Mouse (Mus musculus) embryonic facial prominence, embryonic 15.5 days (tissue): ENCODE results near the gene Hoxd8. TPM values are rescaled to one million over a fixed set of nuclear protein-coding genes. Genes with fewer than 3 reads are reported as not detected.
A peak's percentile ranks its signal among the peaks of the same experiment; 100 is the strongest.

ENCODE experiments used
- ATAC-seq: fragments of 200-750 bp; cut with Nextera tagmentation; 2 replicates; pipeline ENCODE4 v1.8.0; 2017; ENCODE audit warnings: low read depth, moderate TSS enrichment; ENCODE audit not compliant: insufficient number of reproducible peaks, low FRiP score, low TSS enrichment
- H3K27ac ChIP-seq: fragments of 300-500 bp; sonication (generic); replicated peaks from 2 replicates; pipeline ENCODE4 v1.5.1; 2015; ENCODE audit warnings: mild to moderate bottlenecking, inconsistent platforms
- H3K27me3 ChIP-seq: fragments of 300-500 bp; sonication (generic); 2 replicates; pipeline ENCODE4 v1.6.1; 2015; ENCODE audit warnings: inconsistent platforms
- H3K36me3 ChIP-seq: fragments of 300-500 bp; sonication (generic); 2 replicates; pipeline ENCODE4 v1.6.1; 2015; ENCODE audit warnings: mild to moderate bottlenecking, inconsistent platforms
- H3K4me1 ChIP-seq: fragments of 300-500 bp; sonication (generic); 2 replicates; pipeline ENCODE4 v1.6.1; 2015; ENCODE audit warnings: inconsistent platforms
- H3K4me2 ChIP-seq: fragments of 300-500 bp; sonication (generic); replicated peaks from 2 replicates; pipeline ENCODE4 v1.6.1; 2015; ENCODE audit warnings: mild to moderate bottlenecking, inconsistent platforms
- H3K4me3 ChIP-seq: fragments of 300-500 bp; sonication (generic); replicated peaks from 2 replicates; pipeline ENCODE4 v1.5.1; 2015; ENCODE audit warnings: mild to moderate bottlenecking, inconsistent platforms
- H3K9ac ChIP-seq: fragments of 300-500 bp; sonication (generic); 2 replicates; pipeline ENCODE4 v1.6.1; 2015; ENCODE audit warnings: inconsistent platforms
- H3K9me3 ChIP-seq: fragments of 300-500 bp; sonication (generic); replicated peaks from 2 replicates; pipeline ENCODE4 v1.6.1; 2016; ENCODE audit warnings: inconsistent platforms
- WGBS: fragments of 180-500 bp; shearing (Covaris S2); methylation state at CpG from one replicate; pipeline ENCODE4 v1.1.7; 2015; 5-methylcytosine and 5-hydroxymethylcytosine counted together
- polyA plus RNA-seq: library from polyadenylated mRNA; unstranded; fragments of >200 nt; fragmentation: Nextera tagmentation; extraction: Ambion mirVana; gene quantifications from 2 replicates; pipeline ENCODE4 v1.2.1, GENCODE M21; 2015

Gene Hoxd8
- polyA plus RNA-seq, 1 experiment from 2014 or later: 6.4 TPM

- no peak overlapping the region for H3K27ac ChIP-seq
- H3K4me3 ChIP-seq: no peak overlapping the region
- no peaks in the 10 kb centered on the region for H3K36me3 ChIP-seq
- H3K9ac ChIP-seq: no peak overlapping the region
- H3K4me1 ChIP-seq: peaks cover 16% of the 10 kb centered on the region
- H3K27me3 ChIP-seq: peaks cover 100% of the 10 kb centered on the region
- H3K9me3 ChIP-seq: no peaks in the 10 kb centered on the region
- ATAC-seq: no peak
- no peak overlapping the region for H3K4me2 ChIP-seq
- WGBS: 11% methylated on average over 21 of the region's 21 CpGs
These were observed 23.6 kb upstream of the Hoxd8 start for GRCm38 (mm10) chr2:74680561-74681398.

DNA sequence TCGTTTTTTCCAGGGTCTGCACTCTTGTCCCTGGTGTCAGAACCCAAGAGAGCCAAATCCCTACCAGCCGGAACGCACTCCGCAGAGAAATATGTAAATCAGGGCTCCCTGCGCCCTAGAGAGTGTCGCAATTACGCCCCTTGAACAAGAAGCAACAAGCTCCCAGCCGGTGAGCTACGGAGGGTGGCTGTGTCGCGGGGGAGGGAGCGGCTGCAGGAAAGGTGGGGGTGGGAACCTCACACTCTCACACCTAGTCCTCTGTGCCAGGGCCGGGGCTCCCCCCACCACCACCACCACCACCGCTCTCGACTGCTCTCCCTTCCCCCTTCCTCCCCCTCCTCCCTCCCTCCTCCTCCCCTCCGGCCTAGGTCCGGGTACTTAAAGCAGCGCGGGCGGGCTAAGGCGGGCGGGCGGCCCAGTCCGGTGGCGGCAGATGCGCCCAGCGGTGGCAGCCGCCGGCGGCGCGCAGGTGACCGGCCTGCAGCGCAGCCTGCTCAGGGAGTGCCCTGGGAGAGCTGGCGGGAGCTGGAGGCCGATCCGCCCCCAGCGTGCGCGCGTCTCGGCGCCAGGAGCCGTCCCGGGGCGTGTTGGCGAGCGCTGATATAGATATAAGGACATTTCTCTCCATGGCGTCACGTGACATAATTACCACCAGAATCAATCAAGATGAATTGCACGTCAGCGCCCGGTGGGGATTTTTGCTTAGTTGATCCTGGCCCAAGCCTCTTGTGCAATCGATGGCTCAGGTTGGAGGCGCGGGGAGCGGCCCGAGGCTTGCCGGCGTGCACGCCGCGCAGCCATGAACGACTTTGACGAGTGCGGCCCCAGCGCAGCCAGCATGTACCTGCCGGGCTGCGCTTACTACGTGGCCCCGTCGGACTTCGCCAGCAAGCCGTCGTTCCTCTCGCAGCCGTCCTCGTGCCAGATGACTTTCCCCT, 22.6 kb upstream of the Hoxd8 start:
- H3K9ac ChIP-seq: no peak overlapping the region
- 0 out of 2 replicates have a peak, but pooled peaks have one; percentile 24 for ATAC-seq
- H3K27ac ChIP-seq: no peak overlapping the region
- peak overlapping the region; percentile 32 for H3K4me3 ChIP-seq
- no peaks in the 10 kb centered on the region for H3K9me3 ChIP-seq
- WGBS: under 1% methylated on average over 76 of the region's 78 CpGs
- H3K27me3 ChIP-seq: peaks cover 97% of the 10 kb centered on the region
- H3K4me1 ChIP-seq: peaks cover 16% of the 10 kb centered on the region
- H3K36me3 ChIP-seq: no peaks in the 10 kb centered on the region
- peak overlapping the region; percentile 43 for H3K4me2 ChIP-seq

- no peak for ATAC-seq
- H3K4me1 ChIP-seq: peaks cover 16% of the 10 kb centered on the region
- peak overlapping the region; percentile 32 for H3K4me3 ChIP-seq
- H3K36me3 ChIP-seq: no peaks in the 10 kb centered on the region
- H3K9ac ChIP-seq: no peak overlapping the region
- peaks cover 97% of the 10 kb centered on the region for H3K27me3 ChIP-seq
- peak overlapping the region; percentile 43 for H3K4me2 ChIP-seq
- no peaks in the 10 kb centered on the region for H3K9me3 ChIP-seq
- under 1% methylated on average over 36 of the region's 51 CpGs for WGBS
- H3K27ac ChIP-seq: no peak overlapping the region
These were observed 21.6 kb upstream of the Hoxd8 start for GRCm38 (mm10) chr2:74682796-74683195.

- no peaks in the 10 kb centered on the region for H3K36me3 ChIP-seq
- peaks cover 16% of the 10 kb centered on the region for H3K4me1 ChIP-seq
- H3K27ac ChIP-seq: no peak overlapping the region
- under 1% methylated on average over 18 of the region's 18 CpGs for whole genome bisulfite sequencing
- peaks cover 97% of the 10 kb centered on the region for H3K27me3 ChIP-seq
- H3K9ac ChIP-seq: no peak overlapping the region
- no peak overlapping the region for H3K4me3 ChIP-seq
- H3K9me3 ChIP-seq: no peaks in the 10 kb centered on the region
- no peak for ATAC-seq
- H3K4me2 ChIP-seq: no peak overlapping the region
These were observed 20.9 kb upstream of the Hoxd8 start for GRCm38 (mm10) chr2:74683471-74683951.

GRCm38 (mm10) chr2:74684106-74684505, 20.3 kb upstream of the Hoxd8 start:
- H3K9me3 ChIP-seq: no peaks in the 10 kb centered on the region
- WGBS: 3% methylated on average over 12 of the region's 12 CpGs
- ATAC-seq: no peak
- H3K9ac ChIP-seq: no peak overlapping the region
- H3K4me1 ChIP-seq: peaks cover 16% of the 10 kb centered on the region
- H3K27ac ChIP-seq: no peak overlapping the region
- H3K27me3 ChIP-seq: peaks cover 97% of the 10 kb centered on the region
- no peaks in the 10 kb centered on the region for H3K36me3 ChIP-seq
- H3K4me3 ChIP-seq: no peak overlapping the region
- no peak overlapping the region for H3K4me2 ChIP-seq

DNA sequence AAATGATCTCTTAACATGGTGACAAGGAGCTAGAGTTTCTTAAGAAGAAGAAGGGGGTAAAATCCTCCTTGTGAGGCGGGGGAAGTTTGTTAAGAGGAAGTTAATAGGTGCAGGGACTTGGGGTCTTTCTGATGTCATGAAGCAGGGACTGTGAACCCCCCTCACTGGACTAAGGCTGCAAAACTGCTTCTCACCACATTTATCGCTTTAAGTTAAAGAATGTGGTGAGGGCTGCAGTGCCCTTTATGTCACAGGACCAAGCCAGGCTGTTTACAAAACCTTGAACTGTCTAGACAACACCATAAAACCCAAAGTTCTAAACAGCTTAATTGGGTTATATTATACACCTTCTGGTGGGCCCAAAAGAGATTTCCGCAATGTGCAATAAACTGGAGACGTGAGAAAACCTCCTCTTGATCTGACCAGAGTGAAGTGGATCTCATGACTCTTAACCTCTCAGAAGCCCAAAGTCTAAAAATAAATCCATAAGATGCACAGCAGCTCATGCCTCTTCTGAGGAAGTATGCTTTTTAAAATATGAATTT, 19.3 kb upstream of the Hoxd8 start:
- no peak overlapping the region for H3K4me3 ChIP-seq
- no peak overlapping the region for H3K27ac ChIP-seq
- H3K9ac ChIP-seq: no peak overlapping the region
- no peak overlapping the region for H3K4me2 ChIP-seq
- H3K9me3 ChIP-seq: no peaks in the 10 kb centered on the region
- WGBS: 11% methylated on average over 4 of the region's 4 CpGs
- no peaks in the 10 kb centered on the region for H3K36me3 ChIP-seq
- no peak for ATAC-seq
- H3K4me1 ChIP-seq: peaks cover 16% of the 10 kb centered on the region
- peaks cover 97% of the 10 kb centered on the region for H3K27me3 ChIP-seq

DNA sequence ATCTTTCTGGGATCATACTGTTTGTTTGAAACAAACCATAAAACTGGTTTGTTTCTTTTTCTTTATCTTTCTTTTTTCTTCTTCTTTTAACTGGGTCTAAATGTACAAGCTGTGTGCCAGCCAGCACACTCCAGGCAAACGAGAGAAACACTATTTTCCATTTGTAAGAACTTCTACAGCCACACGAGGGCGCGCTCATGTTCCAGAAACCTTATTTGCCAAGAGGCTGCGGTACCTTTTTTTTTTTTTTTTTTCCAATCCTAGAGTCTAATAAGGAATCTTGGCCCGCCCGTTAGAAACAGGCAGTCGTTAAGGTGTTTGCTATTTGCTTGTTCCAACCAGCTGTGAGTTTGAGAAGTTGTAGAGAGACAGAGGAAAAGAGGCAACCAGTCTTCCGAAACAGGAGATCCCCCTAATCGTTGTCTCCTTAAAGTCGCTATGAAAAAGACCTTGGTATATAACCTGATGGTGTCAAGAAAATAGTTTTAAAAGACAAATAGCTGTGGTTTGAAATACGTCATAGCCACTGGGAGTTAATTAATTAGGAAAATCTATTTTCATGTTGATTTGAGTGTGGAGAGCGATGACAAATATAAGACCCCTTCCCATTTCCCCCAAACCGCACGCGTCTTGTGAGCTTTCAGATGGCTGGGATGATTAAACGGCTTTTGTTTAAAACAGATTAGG, 18.0 kb upstream of the Hoxd8 start:
- Histone ChIP-seq H3K4me1 (peaks cover 16% of the 10 kb centered on the region), H3K4me3 (no peak overlapping the region), H3K9ac (no peak overlapping the region), H3K27me3 (peaks cover 92% of the 10 kb centered on the region), H3K4me2 (no peak overlapping the region), H3K36me3 (no peaks in the 10 kb centered on the region), H3K27ac (no peak overlapping the region), H3K9me3 (no peaks in the 10 kb centered on the region)
- 5% methylated on average over 17 of the region's 17 CpGs for WGBS
- ATAC-seq: no peak

- Histone ChIP-seq H3K36me3 (no peaks in the 10 kb centered on the region), H3K9me3 (no peaks in the 10 kb centered on the region), H3K4me2 (no peak overlapping the region), H3K9ac (no peak overlapping the region), H3K4me1 (peaks cover 9% of the 10 kb centered on the region), H3K4me3 (no peak overlapping the region), H3K27ac (no peak overlapping the region), H3K27me3 (peaks cover 92% of the 10 kb centered on the region)
- ATAC-seq: no peak
- 2% methylated on average over 27 of the region's 27 CpGs for WGBS
These were observed 17.3 kb upstream of the Hoxd8 start for GRCm38 (mm10) chr2:74686988-74687697.

- Histone ChIP-seq H3K9ac (no peak overlapping the region), H3K9me3 (no peaks in the 10 kb centered on the region), H3K27me3 (peaks cover 92% of the 10 kb centered on the region), H3K4me3 (no peak overlapping the region), H3K4me2 (no peak overlapping the region), H3K27ac (no peak overlapping the region), H3K4me1 (peaks cover under 1% of the 10 kb centered on the region), H3K36me3 (no peaks in the 10 kb centered on the region)
- 2% methylated on average over 31 of the region's 31 CpGs for WGBS
- no peak for ATAC-seq
These were observed 16.5 kb upstream of the Hoxd8 start for GRCm38 (mm10) chr2:74687698-74688555.
